Mouse (Mus musculus) CH12.LX (cell line): ENCODE data around the gene Phf23.

Experiments
- BHLHE40 ChIP-seq: IDR thresholded peaks from 2 replicates; pipeline ENCODE4 v1.6.1; 2011; ENCODE audit warnings: mild to moderate bottlenecking, low read depth, low read length, improper control_type of control experiment
- HCFC1 ChIP-seq: IDR thresholded peaks from 2 replicates; pipeline ENCODE4 v1.6.1; 2012; ENCODE audit warnings: low read depth, mild to moderate bottlenecking, inconsistent platforms, low read length, improper control_type of control experiment
- MXI1 ChIP-seq: IDR thresholded peaks from 2 replicates; pipeline ENCODE4 v1.6.1; 2011; ENCODE audit warnings: mild to moderate bottlenecking, low read depth, low read length, improper control_type of control experiment
- TBP ChIP-seq: conservative IDR thresholded peaks from 2 replicates; pipeline ENCODE4 v1.6.1; 2011; ENCODE audit warnings: low read depth, low read length, improper control_type of control experiment

DNA sequence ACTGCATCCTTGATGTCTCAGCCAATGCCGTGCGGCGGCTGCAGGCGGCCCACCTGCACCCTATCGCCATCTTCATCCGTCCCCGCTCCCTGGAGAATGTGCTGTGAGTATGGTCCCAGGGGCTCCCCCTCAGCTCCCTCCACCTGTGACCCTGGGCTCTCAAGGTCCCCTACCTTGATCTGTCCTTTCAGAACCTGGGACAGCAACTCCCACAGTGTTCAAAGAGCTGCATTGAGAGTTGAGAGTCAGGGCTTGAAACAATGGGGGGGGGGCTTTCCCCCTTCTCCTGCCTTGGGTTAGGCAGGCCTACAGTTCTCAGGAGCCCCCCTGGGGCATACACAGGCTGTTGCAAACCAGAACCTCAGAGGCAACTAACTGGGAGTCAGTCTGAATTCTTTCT lies 48.1 kb downstream of the Phf23 start:
- no peak for TF ChIP-seq HCFC1
- TF ChIP-seq BHLHE40: no peak
- no peak for TF ChIP-seq TBP
- no peak for TF ChIP-seq MXI1
